Mouse (Mus musculus) right cerebral cortex, postnatal 10 days (tissue): ENCODE results near the gene Ern1.
"Not testable (repeated sequence)": the region's sequence is repeated elsewhere in the genome, so short reads cannot be mapped to it uniquely, and the experiment has no call there.

Source experiments
- DNase-seq, 2 experiments: peaks; one replicate each; pipeline ENCODE4 v3.0.0; 2021; ENCODE audit warnings: low spot score in 2 of 2

Gene Ern1

DNA sequence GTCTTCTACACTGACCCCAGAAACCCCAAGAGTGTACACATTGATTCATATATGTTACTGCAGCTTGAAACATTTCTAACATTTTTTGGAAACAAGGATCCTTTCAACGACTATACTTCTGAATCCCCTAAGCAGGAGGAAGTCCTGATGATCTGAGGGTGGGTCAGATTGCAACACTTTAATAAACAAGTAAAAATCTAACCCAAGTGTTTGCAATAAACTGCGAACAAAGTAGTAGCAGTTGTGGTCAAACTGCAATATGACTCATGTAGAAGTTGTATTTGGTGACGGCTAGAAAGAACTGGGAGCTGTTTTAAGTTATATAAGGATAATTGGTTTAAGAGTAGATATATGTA lies 7.1 kb downstream of the Ern1 start:
- DNase-seq, result no peak

DNA sequence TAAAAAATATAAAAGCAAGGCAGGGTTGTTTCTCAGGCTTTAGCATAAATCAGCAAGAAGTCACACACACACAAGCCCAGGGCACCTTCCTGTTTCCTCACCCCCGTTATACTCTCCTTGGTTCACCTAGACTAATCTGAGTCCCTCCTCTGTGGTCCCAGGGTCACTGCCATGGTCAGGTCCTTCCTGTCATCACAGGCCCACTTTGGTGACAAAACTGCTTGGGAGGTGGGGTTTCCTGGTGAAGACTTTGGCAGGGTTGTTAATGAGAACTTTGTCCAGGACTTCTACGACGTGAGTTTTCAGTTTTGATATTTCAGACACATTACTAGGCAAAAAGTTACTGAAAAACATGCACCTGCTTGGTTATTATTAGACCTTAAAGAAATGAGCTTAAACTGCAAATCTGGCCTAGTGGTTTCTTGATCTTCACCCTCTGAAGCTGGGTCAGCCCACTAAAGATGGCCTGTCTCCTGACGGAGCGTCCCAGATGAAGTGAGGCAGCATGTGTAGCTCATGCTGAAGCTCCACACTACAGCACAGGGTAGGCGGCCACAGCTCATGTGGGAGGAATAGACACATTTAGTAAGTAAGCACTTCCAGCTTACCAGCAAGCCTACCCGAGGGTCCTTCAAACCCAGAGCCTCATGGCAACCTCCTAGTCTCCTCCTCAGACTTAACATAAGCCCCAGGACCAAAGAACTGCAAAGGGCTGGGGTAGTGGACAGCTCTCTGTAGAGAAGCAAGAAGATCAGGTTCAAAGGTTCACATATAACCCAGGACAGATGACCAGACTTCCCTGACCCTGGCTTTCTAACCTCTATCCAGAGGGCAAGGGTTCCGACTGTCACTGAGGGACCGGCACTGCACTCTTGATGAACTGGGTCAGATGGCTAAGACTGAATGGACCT lies 7.8 kb downstream of the Ern1 start:
- no peak for DNase-seq

DNA sequence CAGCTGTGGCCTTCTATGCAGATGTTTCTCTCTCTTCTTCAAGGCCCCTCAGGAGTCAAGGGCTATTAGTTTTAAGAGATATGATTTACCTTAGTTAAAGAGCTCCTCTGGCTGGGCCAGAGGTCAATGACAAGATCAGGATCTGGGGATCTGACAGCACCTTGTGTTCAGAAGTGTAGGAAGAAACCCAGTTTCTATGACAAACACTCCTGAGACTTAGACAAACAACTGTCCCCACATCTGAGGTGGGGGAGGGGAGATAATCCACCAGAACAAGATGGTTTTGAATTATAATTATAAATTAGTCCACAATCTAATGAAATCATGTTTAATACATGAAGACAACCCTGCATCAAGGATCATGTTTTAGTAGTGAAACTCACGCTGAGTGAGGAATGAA lies 8.9 kb downstream of the Ern1 start:
- DNase-seq, result no peak

DNA sequence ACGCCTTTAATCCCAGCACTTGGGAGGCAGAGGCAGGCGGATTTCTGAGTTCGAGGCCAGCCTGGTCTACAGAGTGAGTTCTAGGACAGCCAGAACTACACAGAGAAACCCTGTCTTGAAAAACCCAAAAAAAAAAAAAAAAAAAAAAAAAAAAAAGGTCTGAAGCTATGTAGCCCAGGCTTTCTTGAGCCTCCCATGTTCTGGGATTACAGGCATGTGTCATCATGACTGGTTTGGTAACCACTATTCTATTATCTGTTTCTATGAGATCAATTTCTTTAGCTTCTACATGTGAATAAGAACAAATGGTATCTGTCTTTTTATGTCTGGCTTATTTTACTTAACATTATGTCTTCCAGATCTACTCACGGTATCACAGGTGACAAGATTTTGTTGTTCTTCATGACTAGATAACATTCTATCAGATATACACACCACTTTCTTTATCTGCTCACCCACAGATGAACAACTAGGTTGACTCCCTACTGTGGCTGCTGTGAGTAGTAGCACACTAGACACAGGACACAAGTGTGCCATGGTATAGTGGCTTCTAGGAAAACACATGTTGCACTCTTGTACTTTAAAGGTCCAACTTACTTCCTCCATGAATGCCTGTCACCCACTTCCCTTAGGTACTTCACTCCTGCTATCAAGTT lies 10.0 kb downstream of the Ern1 start:
- no peak for DNase-seq

DNA sequence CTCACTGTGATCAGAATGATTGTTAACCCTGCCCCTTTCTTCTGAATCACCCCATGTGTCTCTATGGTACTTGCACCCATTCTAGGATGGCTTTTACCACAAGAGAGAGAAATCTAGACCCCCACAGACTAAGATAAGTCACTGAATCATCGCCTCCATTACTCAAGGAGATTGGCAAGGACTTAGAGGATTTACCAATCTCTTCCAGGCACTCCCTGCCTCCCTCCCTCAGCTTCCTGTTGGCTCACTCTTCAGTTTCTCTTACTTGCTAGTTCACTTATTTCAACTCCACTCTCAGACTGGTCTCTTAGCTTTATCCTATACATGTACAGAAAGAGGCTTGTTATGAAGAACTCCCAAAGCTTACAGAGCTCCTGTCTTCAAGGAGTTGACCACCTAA lies 12.3 kb downstream of the Ern1 start:
- DNase-seq, result no peak

DNA sequence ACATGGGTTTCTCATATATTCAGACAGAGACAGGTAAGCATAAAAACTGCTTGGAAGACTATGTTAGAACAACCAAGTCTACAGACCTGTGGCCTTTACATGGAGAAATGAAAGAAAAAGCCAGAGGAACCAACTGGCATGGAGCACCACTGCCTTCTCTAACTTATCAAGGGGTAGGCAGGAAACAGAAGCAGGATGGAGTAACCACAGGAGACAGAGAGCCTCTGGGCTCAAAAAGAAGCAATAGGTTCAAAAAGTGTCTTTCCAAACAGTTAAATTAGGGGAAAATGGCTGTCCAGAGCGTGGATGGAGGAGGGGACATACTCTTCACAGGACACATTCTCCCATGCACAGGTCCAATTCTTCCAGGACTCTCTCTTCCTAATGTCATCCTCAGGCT lies 16.0 kb downstream of the Ern1 start:
- DNase-seq, result no peak

DNA sequence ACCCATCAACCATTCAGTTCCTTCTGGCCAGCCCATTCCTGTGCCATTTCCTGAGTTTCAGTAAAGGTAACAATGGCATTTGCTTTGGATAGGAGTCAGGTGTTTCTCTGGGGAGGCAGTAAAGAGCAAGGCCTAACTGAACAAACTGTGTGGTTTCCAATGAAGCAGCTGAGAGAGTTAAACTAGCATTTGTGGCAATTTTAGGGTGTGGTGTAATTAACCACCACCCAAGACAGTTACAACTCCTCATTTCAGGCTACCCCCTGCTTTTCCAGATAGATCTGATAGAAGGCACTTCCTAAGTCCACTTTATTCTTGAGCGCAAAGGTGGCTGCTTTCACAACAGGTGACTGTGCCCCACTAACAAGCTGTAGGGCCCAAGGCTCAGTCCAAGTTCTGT lies 19.1 kb downstream of the Ern1 start:
- no peak for DNase-seq

DNA sequence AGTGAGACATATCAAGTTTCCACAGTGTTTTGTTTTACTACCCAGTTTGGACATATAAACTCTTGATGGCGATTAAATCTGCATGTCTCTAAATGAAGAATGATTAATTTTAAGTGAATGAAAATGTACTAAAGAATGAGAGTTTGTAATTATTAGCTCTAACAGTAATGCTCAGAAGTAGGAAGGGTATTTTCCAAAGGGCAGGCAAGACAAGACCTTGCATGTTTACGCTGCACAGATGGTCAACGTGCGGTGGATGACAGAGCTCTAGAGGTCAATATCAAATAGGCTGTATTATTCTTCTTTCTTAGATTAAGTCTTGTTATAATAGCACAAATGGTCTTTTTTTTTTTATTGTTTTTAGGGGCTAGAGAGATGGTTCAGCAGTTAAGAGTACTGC lies 21.7 kb downstream of the Ern1 start:
- no peak for DNase-seq

DNA sequence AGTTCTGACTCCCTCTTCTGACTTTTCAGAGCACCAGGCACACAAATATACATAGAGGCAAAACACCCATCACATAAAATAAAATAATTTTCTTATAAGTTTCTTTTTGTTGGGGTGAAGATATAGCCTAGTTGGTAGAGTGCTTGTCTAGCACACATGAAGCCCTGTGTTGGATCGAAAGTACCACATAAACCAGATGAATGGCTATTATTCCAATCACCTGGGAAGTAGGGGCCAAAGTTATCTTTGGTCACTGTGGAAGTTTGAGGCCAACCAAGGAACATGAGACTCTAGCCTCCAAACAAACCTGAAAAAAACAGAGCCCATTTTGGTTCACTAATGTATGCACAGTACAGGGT lies 22.1 kb downstream of the Ern1 start:
- no peak for DNase-seq

DNA sequence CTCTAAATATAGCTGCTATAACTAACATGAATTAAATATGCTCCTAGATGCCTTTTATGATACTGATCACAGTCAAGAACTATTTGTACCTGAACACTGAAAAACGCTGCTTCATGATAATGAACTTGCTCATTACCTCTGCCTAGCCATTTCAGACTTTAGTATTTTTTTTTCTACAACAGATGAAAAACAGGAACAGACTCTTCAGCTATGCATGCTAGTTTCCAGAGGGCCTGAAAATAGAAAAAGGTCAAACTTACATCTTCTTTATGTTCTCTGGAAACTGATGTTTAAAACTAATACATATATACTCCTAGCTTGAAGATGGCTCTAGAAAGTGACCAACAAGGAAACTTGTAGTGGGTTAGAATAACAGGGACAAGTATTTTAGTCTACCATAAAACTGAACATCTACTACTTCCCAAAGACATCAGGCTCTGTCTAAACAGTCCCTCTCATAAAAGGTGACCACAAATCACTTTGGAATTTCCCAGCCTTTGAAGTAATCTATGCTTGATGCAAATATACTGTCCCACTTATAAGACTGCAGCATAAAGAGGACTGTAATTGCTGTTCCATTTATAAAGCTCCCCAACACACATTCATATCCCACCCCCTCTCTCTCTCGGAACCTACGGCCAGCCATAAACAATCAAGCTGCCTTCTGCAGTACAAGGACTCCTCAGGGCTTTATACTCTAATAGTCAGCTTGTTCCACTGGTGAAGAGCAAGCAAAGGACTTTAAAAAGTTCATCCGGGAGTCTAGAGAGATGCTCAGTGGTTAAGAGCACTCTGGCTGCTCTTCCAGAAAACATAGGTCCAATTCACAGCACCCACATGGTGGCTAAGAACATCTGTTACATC lies 22.7 kb downstream of the Ern1 start:
- no peak for DNase-seq

DNA sequence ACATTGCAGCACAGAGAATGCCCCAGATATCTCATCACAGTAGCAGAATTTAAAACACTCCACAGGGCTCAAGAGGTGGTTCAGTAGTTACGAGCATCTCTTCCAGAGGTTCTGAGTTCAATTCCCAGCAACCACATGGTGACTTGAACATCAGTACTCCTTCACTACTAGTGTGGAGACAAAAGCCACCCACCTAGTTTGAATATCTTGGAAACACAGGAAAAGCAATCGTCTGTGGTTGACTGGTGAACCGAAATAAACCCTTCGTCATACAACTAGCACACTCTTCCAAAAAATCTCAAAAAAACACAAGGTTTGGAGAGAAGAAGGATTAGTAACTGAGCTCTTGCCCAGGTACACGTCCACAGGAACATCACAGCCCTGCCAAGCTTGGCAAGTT lies 23.8 kb downstream of the Ern1 start:
- no peak for DNase-seq

DNA sequence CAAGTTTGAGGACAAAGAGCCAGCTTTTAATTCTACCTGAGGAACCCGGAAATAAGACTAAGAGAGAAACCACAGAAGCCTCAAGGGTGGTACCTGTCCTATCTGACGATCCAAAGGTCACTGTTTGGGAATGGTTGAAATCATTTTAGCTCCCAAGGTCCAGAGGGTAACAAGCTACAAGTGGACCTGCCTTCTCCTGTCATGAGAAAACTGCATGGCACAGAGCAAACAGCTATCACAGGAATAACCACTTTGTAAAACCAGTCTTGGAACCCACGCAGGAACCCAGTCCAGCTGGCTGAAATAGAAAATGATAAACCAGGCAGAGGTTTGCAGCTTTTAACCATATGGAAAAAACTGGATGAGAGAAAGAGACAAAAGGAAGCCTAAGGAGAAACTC lies 25.3 kb downstream of the Ern1 start:
- no peak for DNase-seq

DNA sequence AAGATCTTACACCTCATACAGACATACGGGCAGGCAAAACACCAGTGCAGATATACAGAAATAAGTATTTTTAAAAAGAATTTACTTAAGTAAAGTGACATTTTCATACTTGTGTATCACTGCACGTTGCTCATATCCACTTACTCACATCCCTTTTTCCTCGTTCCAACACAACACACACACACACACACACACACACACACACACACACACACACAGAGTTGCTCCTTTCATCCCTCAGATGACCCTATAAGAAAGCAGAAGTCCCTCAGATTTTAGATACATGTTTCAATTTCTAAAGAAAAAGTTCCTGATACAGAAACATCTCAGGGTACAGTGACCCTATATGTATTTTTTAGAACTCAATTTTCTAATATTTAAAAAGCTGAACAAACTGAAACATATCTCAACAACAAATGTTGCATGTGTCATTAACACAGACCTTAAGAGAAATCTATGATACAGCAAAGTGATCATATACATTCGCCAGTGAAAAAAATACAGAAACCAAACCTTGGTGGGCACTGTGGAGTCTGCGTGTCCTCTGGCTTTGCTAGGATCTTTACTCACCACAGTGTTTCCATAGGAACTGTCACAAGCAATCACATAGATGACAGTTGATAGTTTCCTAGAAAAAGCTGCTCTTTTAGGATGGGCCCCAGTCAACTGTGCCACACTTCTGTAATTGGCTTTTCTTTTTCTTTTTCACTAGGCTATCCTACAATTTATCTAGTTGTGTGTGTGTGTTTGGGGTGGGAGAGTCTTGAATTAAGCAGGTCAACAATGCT lies 26.3 kb downstream of the Ern1 start:
- DNase-seq, result no peak

DNA sequence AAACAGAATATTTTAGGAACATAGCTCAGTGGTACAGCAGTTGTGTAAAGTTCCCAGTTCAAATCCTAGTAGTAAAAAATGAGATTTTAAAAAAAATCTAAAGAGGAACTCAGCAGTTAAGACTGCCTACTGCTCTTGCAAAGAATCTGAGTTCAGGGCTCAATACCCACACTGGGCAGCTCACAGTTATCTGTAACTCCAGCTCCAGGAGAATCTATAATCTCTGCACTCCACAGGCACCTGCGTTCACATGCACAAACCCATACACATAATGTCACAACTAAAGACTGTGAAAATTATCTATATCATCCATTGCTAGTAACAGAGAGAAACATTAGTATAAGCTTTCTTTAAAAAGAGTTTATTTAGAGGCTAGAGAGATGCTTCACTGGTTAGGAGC lies 27.0 kb downstream of the Ern1 start:
- DNase-seq, result no peak

DNA sequence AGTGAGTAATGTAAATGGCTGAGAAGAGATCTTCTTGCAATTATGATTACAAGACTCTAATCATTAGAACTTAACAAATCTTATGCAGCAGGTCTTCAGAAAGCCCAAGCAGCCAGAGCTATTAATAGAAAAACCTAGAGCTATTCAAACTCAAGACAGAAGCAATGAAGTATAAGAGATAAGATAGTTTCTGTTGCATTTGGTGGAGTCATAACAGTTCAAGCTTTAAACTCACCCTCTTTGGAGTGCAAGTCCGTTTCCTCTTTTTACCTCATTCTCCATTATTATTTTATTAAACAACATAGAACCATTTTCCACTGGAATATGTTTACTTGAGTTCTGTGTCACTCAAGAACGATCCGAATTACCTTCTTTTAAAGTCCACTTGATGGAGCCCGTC lies 29.1 kb downstream of the Ern1 start:
- no peak for DNase-seq

DNA sequence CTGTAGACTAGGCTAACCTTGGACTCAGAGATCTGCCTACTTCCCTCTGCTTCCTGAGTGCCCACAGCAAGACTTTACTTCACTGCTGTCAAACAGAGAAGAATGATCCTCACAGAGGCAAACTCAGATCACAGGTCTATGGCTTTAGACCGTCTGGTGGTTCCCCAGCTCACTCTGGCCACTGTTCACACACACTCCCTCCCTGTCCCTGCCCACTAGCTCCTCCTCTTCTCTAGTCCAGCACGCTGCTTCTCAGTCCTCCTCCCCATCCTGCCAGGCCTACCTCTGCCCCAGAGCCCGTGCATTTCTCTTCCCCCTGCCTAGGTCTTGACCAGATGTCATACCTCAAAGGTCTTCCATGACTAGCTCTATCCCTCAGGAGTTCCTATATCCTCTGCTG lies 44.0 kb downstream of the Ern1 start:
- no peak for DNase-seq

DNA sequence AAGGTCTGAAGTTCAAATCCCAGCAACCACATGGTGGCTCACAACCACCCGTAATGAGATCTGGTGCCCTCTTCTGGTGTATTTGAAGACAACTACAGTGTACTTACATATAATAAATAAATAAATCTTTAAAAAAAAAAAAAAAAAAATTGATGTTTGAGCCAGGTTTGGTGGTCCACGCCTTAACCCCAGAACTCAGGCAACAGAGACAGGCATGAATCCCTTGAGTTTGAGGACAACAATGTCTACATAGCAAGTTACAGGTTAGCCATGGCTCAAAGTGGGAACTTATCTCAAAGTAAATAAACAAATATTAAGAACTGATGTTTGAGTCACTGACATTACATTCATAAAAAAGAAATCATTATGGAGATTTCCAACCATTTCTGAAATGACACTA lies 45.1 kb downstream of the Ern1 start:
- not testable (repeated sequence) for DNase-seq

DNA sequence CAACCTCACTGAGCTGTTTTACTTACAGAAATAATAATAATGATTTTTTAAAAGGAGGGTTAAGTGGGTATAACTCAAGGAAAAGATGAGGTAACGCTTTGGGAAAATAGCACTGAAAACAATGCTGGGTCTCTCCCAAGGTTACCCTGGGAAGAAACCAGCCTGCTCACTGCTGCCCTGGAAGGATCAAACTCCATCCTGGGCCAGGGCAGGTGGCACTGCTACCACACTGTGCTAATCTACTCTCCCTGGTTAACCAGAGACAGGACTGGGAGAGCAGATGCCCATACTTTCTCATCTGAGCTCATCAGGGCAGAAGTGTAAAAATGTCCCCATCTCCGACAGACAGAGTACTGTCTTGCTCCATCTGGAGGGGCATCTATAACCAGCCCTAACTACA lies 47.3 kb downstream of the Ern1 start:
- no peak for DNase-seq

DNA sequence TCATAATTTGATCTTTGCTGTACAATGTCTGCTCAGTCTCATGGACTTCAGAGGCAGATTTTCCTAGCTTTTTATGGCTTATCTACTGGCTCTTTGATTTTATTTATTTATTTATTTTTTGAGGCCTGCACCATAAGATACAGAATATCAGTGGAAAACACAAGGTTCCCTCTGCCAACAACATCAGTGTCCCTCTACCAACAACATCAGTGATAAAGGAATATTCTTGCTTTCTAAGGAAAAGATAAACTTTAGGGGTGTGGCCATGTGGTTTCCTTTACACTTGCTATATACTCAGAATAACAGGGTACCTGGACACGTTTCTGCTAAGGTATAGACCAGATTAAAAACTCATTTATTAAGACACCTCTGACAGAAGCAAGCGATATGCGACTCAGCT lies 48.3 kb downstream of the Ern1 start:
- DNase-seq, result no peak

DNA sequence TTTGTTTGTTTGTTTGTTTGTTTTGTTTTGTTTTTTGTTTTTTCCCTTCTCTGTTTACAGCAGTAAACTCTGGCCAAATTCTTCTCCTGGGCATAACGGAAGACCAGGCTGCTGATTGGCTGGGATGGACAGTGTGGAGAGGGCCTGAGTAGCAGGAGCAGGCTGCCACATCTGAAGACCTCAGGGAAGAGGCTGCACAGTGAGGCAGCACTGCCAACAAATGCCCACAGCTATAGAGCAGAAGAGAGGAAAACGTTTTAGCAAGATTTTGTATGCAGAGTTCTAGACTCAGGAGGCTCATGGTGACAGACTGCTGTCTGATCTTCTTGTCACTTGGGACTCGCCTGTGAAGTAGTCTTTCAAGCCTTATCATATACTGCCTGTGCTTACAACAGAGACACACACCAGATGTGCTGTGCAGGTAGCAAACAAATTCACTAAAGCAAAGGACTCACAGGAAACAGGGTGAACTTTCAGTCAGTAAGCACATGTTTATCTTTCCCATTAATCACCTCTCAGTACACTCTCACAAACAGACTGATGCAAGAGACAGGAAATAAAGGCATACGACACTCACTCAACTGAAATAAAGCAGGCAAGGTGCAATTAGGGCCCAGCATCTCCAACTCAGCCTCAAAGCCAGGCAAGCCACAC lies 49.0 kb downstream of the Ern1 start:
- no peak for DNase-seq

DNA sequence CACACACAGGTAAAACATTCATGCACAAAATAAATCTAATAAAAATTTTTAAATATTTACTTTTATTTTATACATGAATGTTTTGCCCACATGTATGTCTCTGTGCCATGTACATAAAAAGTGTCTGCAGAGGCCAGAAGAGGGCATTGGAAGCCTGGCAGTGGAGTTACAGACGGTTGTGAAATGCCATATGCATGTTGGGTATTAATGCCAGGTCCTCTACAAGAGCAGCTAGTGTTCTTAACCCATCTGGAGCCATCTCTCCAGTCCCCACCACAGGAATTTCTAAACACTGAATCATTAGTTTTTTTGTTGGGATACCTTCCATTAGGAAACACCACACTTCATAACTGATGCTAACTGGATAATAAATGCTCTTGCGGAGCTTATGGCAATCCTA lies 50.1 kb downstream of the Ern1 start:
- DNase-seq, result no peak
